Mouse (Mus musculus) brain, embryonic 14.5 days (tissue): ENCODE measurements at regions not wholly inside any gene's neighbourhood (a gene's known extent, or its start where the extent isn't known, plus 50 kb on each side); places are given as distances from the start of the nearest gene placed in this dataset.

Source experiments
- CTCF ChIP-seq: fragments of 200-500 bp; IDR thresholded peaks from 2 replicates; pipeline ENCODE4 v1.5.1; 2012; ENCODE audit warnings: inconsistent platforms, mild to moderate bottlenecking, moderate library complexity, borderline replicate concordance; ENCODE audit not compliant: insufficient read depth, insufficient read length; ENCODE audit errors: extremely low read depth
- POLR2A ChIP-seq: fragments of 200-500 bp; IDR thresholded peaks from 2 replicates; pipeline ENCODE4 v1.6.1; 2012; ENCODE audit warnings: mild to moderate bottlenecking, inconsistent platforms, borderline replicate concordance; ENCODE audit not compliant: poor library complexity, insufficient read depth, insufficient read length, severe bottlenecking; ENCODE audit errors: extremely low read depth

- no peak for TF ChIP-seq POLR2A
- TF ChIP-seq CTCF: no peak
Measured at GRCm38 (mm10) chr6:95886645-95887044, 168.0 kb upstream of the Suclg2 start.
